Mouse (Mus musculus) macrophage (primary cell): Measurements from ENCODE around the gene Kcnj9. TPM values are rescaled to one million over a fixed set of nuclear protein-coding genes. Genes with fewer than 3 reads are reported as not detected.

Source experiments
- H3K27ac ChIP-seq: fragments of 350-480 bp; formaldehyde crosslinking; 2 replicates; pipeline ENCODE4 v1.9.0; 2021
- H3K36me3 ChIP-seq: fragments of 350-480 bp; formaldehyde crosslinking; 2 replicates; pipeline ENCODE4 v1.9.0; 2021; ENCODE audit errors: inconsistent target
- H3K4me3 ChIP-seq: fragments of 350-480 bp; formaldehyde crosslinking; 2 replicates; pipeline ENCODE4 v1.9.0; 2021; ENCODE audit errors: inconsistent target
- H3K79me2 ChIP-seq: fragments of 350-480 bp; formaldehyde crosslinking; 2 replicates; pipeline ENCODE4 v1.9.0; 2021; ENCODE audit errors: inconsistent target
- WGBS: methylation state at CpG from one replicate; pipeline ENCODE4 v1.1.7; 2026; ENCODE audit warnings: inconsistent platforms; ENCODE audit not compliant: missing documents; 5-methylcytosine and 5-hydroxymethylcytosine counted together
- polyA plus RNA-seq: library from polyadenylated mRNA; stranded (reverse); fragments of 250-400 nt; gene quantifications from 3 replicates; pipeline ENCODE4 v1.2.4, GENCODE M21; 2018; ENCODE audit warnings: inconsistent platforms

Gene Kcnj9
- polyA plus RNA-seq, 1 experiment from 2014 or later = 0.06 TPM

GRCm38 (mm10) chr1:172344820-172345219, 15.7 kb upstream of the Kcnj9 start:
- no peak overlapping the region for H3K4me3 ChIP-seq
- 84% methylated on average over 7 of the region's 7 CpGs for WGBS

GRCm38 (mm10) chr1:172343914-172344313, 14.8 kb upstream of the Kcnj9 start:
- Histone ChIP-seq H3K4me3 (no peak overlapping the region), H3K36me3 (no peaks in the 10 kb centered on the region), H3K27ac (no peak overlapping the region), H3K79me2 (no peaks in the 10 kb centered on the region)
- 69% methylated on average over 3 of the region's 3 CpGs for WGBS

More at GRCm38 (mm10) chr1:172344820-172345219, 15.7 kb upstream of the Kcnj9 start:
- no peaks in the 10 kb centered on the region for H3K36me3 ChIP-seq
- H3K27ac ChIP-seq = no peak overlapping the region
- no peaks in the 10 kb centered on the region for H3K79me2 ChIP-seq

- 83% methylated on average over 3 of the region's 3 CpGs for WGBS
- H3K4me3 ChIP-seq = no peak overlapping the region
- no peaks in the 10 kb centered on the region for H3K79me2 ChIP-seq
- H3K27ac ChIP-seq = no peak overlapping the region
- H3K36me3 ChIP-seq = no peaks in the 10 kb centered on the region
These were observed 13.6 kb upstream of the Kcnj9 start for GRCm38 (mm10) chr1:172342729-172343128.

- 37% methylated on average over 10 of the region's 10 CpGs for WGBS
- Histone ChIP-seq H3K27ac (no peak overlapping the region), H3K79me2 (no peaks in the 10 kb centered on the region), H3K36me3 (no peaks in the 10 kb centered on the region), H3K4me3 (no peak overlapping the region)
These were observed 12.3 kb upstream of the Kcnj9 start for GRCm38 (mm10) chr1:172341386-172341785.

- Histone ChIP-seq H3K4me3 (peak within 1 kb of the TSS; percentile 10; the same call in 1 of the 2 replicates), H3K27ac (no peak within 1 kb of the TSS), H3K79me2 (no peaks in the 10 kb centered on the region), H3K36me3 (no peaks in the 10 kb centered on the region)
- WGBS = 5% methylated on average over 21 of the region's 38 CpGs
These were observed 11.7 kb upstream of the Kcnj9 start, which contains the start of gene Kcnj10 for GRCm38 (mm10) chr1:172340729-172341321. Gene Kcnj10 (plus strand): TSS chr1:172341210.

GRCm38 (mm10) chr1:172337411-172338185, 8.5 kb upstream of the Kcnj9 start:
- H3K79me2 ChIP-seq = no peaks in the 10 kb centered on the region
- H3K4me3 ChIP-seq = no peak overlapping the region
- no peak overlapping the region for H3K27ac ChIP-seq
- WGBS = 77% methylated on average over 2 of the region's 2 CpGs
- H3K36me3 ChIP-seq = no peaks in the 10 kb centered on the region

- H3K36me3 ChIP-seq = no peaks in the 10 kb centered on the region
- 41% methylated on average over 15 of the region's 15 CpGs for WGBS
- H3K27ac ChIP-seq = no peak overlapping the region
- H3K4me3 ChIP-seq = no peak overlapping the region
- no peaks in the 10 kb centered on the region for H3K79me2 ChIP-seq
These were observed 6.7 kb upstream of the Kcnj9 start for GRCm38 (mm10) chr1:172335804-172336203.

- Histone ChIP-seq H3K27ac (no peak overlapping the region), H3K36me3 (no peaks in the 10 kb centered on the region), H3K4me3 (no peak overlapping the region), H3K79me2 (no peaks in the 10 kb centered on the region)
- WGBS = 68% methylated on average over 3 of the region's 3 CpGs
These were observed 4.4 kb upstream of the Kcnj9 start for GRCm38 (mm10) chr1:172333512-172333911.

GRCm38 (mm10) chr1:172332925-172333324, 3.8 kb upstream of the Kcnj9 start:
- H3K79me2 ChIP-seq = no peaks in the 10 kb centered on the region
- H3K4me3 ChIP-seq = no peak overlapping the region
- H3K36me3 ChIP-seq = no peaks in the 10 kb centered on the region
- 83% methylated on average over 1 of the region's 2 CpGs for WGBS
- no peak overlapping the region for H3K27ac ChIP-seq

- Histone ChIP-seq H3K36me3 (no peaks in the 10 kb centered on the region), H3K27ac (no peak overlapping the region), H3K79me2 (no peaks in the 10 kb centered on the region), H3K4me3 (no peak overlapping the region)
- 62% methylated on average over 8 of the region's 8 CpGs for WGBS
These were observed 2.4 kb upstream of the Kcnj9 start for GRCm38 (mm10) chr1:172331422-172331947.

- Histone ChIP-seq H3K79me2 (no peaks in the 10 kb centered on the region), H3K4me3 (no peak overlapping the region), H3K27ac (no peak overlapping the region), H3K36me3 (no peaks in the 10 kb centered on the region)
- 93% methylated on average over 6 of the region's 6 CpGs for WGBS
These were observed 498 bp upstream of the Kcnj9 start for GRCm38 (mm10) chr1:172329616-172330015.

- H3K79me2 ChIP-seq = no peaks in the 10 kb centered on the region
- no peaks in the 10 kb centered on the region for H3K36me3 ChIP-seq
- no peak overlapping the region for H3K27ac ChIP-seq
- no peak overlapping the region for H3K4me3 ChIP-seq
- WGBS = 71% methylated on average over 7 of the region's 7 CpGs
These were observed 657 bp downstream of the Kcnj9 start for GRCm38 (mm10) chr1:172328461-172328860.

- Histone ChIP-seq H3K4me3 (no peak overlapping the region), H3K79me2 (no peaks in the 10 kb centered on the region), H3K27ac (no peak overlapping the region), H3K36me3 (no peaks in the 10 kb centered on the region)
- 79% methylated on average over 3 of the region's 3 CpGs for WGBS
These were observed 1.1 kb downstream of the Kcnj9 start for GRCm38 (mm10) chr1:172328041-172328440.

GRCm38 (mm10) chr1:172327206-172328001, 1.7 kb downstream of the Kcnj9 start:
- Histone ChIP-seq H3K27ac (no peak overlapping the region), H3K36me3 (no peaks in the 10 kb centered on the region), H3K79me2 (no peaks in the 10 kb centered on the region), H3K4me3 (no peak overlapping the region)
- WGBS = 72% methylated on average over 16 of the region's 16 CpGs
